Mouse (Mus musculus): ENCODE measurements around the gene Atg7.

The Atg7 gene

GRCm38 (mm10) chr6:114854368-114854767 is 211.5 kb downstream of the Atg7 start:
- no peak for DNase-seq (ENCODE audit: low spot score in 2 of 2)

DNA sequence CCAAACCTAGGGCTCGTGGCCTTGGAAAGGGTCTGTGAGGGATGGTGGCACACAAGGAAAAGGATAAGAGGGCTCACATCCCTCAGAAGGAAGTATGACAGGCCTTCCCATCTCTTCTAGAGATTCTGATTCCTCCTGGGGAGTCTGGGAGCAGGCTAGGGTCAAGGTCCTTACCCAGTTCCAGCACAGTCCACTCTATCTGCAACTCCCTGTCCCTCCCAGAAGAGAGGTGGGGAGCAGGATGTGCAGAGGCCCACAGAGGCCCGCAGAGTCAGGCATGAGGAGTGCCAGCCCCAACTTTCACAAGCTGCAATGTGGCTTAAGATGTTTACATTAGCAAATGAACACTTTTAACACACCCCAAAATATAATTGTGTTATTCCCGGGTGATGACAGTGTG is 212.7 kb downstream of the Atg7 start:
- DNase-seq (ENCODE audit: low spot score in 2 of 2) = no peak

DNA sequence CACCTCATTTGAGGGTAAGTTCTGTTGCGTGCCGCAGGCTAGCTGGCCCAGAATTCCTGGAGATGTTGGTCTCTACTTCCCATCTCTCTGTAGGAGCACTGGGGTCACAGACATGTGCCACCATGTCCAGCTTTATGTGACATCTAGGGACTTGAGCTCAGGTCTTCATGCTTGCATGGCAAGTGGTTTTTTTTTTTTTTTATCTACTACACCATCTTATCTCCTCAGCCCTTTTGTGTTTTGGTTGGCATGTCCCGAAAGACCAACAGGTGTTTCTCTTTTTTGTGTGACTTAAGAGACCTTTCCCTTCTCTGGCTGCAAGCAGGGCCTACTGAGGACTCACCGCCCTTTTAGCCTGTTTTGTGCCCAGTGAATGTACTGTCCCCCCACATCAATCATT is 213.6 kb downstream of the Atg7 start:
- no peak for DNase-seq (ENCODE audit: low spot score in 2 of 2)

DNA sequence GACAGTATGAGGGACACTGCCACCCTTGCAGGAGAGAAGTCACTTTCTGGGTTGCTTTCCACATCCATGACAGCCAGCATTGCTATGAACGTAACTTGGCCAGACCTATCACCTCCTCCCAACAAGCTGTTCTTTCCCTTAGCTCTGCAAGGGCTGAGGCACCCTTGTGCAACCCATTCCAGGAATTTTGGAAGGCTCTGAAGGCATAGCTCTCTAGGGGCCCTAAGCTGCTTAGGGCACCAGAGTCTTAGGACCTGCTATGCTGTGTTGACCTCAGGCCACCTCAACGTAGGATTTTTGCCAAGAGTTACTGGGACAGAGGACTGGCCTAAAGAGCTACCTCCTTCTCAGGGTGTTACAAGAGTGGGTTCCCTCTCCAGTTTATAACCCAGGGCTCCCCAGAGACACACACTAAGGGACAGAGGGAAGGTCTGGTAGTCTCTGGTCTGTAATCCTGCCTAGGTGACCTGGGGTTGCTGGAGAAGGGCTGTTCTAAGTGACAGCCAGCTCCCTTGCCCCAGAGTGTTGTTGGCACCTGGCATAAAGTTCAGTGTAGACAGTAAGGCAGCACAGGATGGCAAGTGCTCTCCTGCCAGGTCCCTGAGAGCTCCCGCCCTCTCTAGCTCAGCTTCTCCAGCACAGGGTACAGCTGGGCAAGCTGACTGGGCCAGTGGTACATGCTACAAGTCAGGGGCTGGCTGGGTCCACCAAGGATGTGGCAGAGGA is 215.3 kb downstream of the Atg7 start:
- DNase-seq (ENCODE audit: low spot score in 2 of 2) = no peak

- no peak for DNase-seq (ENCODE audit: low spot score in 2 of 2)
Observed at GRCm38 (mm10) chr6:114858722-114859053, 215.8 kb downstream of the Atg7 start.

DNA sequence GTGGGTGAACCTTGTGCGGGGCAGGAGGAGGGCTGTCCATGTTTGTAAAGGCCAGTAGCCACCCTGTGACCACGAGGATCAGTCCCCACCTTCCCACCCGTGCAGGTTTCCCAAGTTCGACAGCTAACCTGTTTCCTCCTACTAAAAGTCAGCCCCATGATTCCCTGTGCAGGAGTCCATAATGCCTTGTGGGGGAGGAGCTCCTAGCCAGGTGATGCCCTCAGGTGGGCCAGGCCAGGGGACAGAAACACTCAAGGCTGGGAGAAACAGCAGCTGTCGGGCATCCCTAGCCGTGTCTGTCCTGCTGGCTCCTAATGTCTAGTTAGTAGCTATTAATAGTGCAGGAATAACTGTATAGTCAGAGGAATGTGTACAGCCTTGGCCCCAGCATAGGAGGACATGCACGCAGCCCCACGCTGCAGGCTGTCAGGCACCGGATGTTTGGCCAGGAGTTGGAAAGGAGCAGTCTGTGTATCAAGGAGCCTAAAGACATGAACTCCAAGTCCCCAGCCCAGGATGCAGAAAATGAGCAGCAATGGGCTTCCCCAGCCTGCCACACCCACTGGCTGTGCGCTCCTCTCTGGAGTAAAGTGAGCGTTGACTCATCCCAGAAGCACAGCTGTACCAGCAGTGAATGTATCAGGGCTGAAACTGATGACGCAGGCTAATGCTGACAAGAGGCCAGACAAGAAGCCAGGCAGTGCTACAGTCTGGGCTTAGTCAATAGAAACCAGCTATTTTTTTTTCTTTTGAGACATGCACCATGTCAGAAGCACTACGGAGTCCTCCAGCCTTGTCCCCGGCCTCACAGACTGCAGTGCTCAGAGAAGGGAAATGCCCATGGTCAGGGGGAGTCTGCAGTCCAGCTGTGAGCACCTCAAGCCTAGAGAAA is 218.0 kb downstream of the Atg7 start:
- DNase-seq (ENCODE audit: low spot score in 2 of 2) = peak; percentile 46 to 64

DNA sequence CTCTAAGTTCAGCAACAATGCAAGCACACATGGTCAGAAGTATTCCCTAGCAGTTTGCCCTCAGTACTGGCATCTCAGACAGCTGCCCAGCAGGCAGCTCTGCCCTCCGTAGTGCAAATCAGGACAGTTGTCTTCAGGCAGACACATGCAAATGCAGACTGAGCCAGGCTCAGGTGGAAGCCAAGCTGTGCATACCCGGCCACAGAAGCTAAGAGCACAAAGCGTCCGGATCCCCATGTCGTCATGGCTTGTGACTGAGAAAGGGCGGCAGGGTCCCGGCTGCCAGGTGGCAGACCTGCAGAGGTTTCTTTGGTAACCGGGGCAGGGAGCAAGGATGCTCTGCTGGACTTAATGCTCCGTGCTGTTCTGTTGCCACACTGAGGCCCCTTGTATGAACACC is 218.7 kb downstream of the Atg7 start:
- DNase-seq (ENCODE audit: low spot score in 2 of 2) = no peak

GRCm38 (mm10) chr6:114862046-114862445 is 219.1 kb downstream of the Atg7 start:
- DNase-seq (ENCODE audit: low spot score in 2 of 2) = no peak

- no peak for DNase-seq (ENCODE audit: low spot score in 2 of 2)
Observed at GRCm38 (mm10) chr6:114863501-114863900, 220.6 kb downstream of the Atg7 start.

- DNase-seq (ENCODE audit: low spot score in 2 of 2) = no peak
Observed at GRCm38 (mm10) chr6:114864421-114864820, 221.5 kb downstream of the Atg7 start.

DNA sequence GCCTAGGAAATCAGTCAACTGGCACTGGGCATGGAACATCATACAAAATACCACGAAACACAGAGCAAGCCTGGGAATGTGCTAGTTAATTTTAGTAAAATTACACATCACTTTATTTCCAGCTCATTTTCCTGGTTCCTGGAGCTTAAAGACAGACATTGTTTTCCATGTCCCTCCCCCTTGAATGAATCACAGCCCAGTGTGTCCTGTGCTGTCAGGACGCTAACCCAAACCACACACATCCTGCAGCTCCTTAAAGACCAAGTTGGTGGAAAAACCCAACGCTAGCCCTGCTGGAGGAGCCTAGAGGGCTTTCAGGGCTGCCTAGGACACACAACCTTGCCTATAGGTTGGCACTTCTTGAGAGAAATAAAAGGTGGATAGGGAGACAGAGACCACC is 223.2 kb downstream of the Atg7 start:
- no peak for DNase-seq (ENCODE audit: low spot score in 2 of 2)

DNA sequence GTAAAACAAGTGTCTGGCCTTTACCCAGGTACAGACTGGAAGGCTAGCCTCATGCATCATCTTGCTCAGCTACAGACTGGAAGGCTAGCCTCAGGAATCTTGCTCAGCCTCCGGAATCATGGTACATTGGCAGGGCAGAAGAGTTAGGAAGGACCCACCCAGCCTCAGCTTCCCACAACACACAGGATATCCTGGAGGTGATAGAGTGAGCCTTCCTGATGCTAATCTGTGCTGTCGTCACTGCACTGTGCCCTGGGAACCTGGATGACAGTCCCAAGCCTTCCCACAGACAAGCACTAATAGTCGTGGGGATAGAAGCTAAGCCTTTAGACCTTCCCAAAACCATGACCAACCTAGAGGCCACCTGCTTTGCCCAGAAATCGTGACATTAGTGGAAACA is 223.7 kb downstream of the Atg7 start:
- DNase-seq (ENCODE audit: low spot score in 2 of 2) = no peak

GRCm38 (mm10) chr6:114868656-114869055 is 225.8 kb downstream of the Atg7 start:
- DNase-seq (ENCODE audit: low spot score in 2 of 2) = no peak

- no peak for DNase-seq (ENCODE audit: low spot score in 2 of 2)
Observed at GRCm38 (mm10) chr6:114869501-114870076, 226.7 kb downstream of the Atg7 start.

GRCm38 (mm10) chr6:114871010-114871660 is 228.2 kb downstream of the Atg7 start:
- DNase-seq (ENCODE audit: low spot score in 2 of 2) = no peak

DNA sequence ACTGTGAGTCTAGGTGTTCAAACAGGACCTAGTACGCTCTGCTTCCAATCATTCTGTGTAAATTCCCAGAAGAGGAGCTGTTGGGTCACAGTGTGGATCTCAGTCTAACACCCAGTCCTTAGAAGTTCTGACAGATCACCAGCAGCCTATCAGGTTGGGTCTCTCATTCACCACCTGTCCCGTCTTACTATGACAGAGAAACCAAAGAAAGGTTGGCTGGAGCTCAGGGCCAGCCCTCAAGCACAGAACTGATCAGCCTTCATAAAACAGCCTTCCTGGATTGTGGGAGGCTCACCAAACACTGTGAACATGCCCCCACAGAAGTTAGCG is 230.9 kb downstream of the Atg7 start:
- peak in 1 of 2 experiments; percentile 40 for DNase-seq (ENCODE audit: low spot score in 2 of 2)

GRCm38 (mm10) chr6:114874138-114874928 is 231.4 kb downstream of the Atg7 start:
- peak in 1 of 2 experiments; percentile 37 for DNase-seq (ENCODE audit: low spot score in 2 of 2)

GRCm38 (mm10) chr6:114875018-114875558 is 232.2 kb downstream of the Atg7 start:
- peak; percentile 73 to 93 for DNase-seq (ENCODE audit: low spot score in 2 of 2)

DNA sequence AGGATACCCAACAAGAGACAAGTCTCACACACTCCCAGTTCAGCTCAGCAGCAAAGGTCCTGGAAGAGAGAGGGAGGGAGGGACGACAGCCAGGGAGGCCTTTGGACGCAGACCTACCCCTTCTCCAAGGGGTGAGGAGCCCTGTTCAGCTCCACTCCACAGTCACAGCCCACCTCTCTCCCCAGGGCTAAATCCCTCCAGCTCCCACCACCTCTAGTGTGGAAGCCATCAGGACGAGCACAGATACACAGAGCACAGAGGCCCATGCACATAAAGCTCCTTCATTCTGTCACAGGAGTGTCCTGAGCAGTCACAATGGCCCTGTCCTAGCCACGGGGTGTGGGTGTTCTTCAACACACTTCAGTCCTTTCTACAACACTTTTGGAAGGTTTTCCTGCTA is 233.1 kb downstream of the Atg7 start:
- no peak for DNase-seq (ENCODE audit: low spot score in 2 of 2)

DNA sequence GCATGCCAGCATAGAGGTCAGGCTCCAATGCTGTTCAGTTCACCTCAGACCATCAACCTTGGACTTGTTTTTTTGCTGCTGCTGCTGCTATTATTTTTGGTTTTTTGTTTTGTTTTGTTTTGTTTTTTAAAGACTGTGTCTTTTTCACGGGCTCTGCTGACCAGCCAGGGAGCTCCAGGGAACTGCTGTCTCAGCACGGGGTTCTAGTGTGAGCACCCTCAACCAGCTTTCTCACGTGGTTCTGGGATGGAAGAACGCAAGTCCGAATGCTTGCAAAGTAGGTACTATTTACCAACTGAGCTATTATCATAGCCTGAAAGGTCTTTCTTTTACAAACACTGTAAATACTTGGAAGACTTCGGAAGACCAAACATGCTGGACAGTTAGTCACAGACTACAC is 233.6 kb downstream of the Atg7 start:
- no peak for DNase-seq (ENCODE audit: low spot score in 2 of 2)

DNA sequence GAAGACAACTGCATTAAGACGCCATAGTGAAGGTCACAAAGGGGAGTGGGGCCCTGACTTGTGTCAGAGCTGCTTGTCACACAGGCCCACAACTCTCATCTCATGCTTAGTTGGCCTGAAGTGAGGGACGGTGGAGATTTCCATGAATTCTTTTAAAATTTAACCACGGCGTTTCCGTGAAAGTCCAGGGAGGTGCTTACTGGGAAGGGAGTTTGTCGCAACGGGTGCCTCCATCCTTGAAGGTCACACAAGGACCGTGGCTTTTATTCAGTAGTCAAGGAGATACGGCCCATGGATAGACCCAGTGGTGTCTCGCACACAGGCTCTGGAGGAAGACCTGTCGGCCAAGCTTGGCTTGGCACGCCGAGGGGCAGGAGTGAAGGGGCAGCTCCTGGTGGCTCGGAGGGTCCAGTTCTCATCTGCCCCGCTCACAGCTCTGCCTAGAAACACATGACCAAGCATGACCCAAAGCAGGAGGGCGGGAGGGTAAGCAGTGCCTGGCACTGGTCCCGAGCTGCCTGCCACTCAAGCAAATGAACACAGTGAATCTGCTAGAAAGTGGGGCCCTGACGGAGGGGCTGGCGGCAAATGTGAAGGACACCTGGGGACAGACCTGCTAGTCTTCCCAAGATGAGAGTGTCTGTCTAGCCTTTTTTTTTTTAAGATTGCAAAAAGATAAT is 236.1 kb downstream of the Atg7 start:
- DNase-seq (ENCODE audit: low spot score in 2 of 2) = no peak

All from left cerebral cortex, adult 9 months (tissue).